Mouse (Mus musculus) MEL-GATA-1-ER (cell line): ENCODE results near the gene Ddias.
"Not testable (repeated sequence)": the region's sequence is repeated elsewhere in the genome, so short reads cannot be mapped to it uniquely, and the experiment has no call there.

ENCODE experiments used
- DNase-seq: peaks from one replicate; pipeline ENCODE4 v3.0.0-alpha.2; 2012; ENCODE audit warnings: low read depth; ENCODE audit errors: extremely low read depth

Ddias gene

DNA sequence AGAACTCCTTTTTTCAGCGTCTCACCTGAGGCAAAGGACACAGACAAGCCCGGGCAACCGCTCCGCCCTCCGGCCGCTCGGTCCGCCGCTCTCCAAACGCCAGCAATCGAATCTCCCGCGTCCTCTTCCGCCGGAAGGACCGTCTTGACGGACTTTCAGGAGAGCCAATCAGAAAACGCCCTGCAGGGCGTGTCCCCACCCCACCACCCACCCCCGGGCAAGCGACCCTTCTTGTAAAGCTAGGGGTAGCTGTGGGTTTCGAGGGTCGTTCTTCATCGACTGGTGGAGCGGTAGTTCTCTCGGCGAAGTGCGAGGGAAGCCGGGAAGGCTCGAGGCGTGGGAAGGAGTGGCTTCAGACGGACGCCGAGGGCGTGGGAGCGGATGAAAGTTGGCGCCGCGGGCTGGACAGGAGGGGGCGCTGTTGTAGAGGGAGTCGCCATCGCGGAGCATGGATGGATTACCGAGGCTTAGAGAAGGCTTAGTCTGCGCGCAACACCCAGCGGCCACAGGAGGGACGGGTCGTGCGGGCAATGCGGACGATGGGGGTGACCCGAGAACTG lies at the start of gene Ddias, which contains the start of gene Prcp:
TSS of gene Ddias (minus strand) at position 132 of the 560 bp plus-strand sequence.
TSS of gene Prcp (plus strand) at position 355 of the 560 bp plus-strand sequence.
- DNase-seq = peak; percentile 77

GRCm38 (mm10) chr7:92920857-92921172 lies 46.8 kb upstream of the Ddias start:
- DNase-seq = no peak

GRCm38 (mm10) chr7:92920172-92920856 lies 46.3 kb upstream of the Ddias start:
- DNase-seq = no peak

DNA sequence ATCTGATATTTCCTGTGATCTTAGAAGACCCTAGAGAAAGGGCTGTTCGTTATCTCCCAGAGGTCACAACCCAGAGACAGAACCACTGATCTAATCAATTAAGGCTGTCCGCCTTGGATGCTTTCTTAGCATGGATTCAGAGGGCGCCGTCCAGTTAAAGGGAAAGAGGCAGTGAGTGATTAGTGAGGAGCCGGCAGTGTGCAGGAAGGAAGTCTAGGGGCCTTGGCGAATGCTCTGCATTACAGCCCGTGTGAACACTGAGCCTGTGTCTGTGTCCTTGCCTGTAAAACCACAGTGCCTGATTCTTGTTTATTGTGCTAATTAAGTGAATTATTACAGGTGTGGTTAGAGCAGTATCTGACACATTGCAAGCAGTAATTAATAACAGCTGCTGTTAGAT lies 30.2 kb upstream of the Ddias start:
- DNase-seq = not testable (repeated sequence)

DNA sequence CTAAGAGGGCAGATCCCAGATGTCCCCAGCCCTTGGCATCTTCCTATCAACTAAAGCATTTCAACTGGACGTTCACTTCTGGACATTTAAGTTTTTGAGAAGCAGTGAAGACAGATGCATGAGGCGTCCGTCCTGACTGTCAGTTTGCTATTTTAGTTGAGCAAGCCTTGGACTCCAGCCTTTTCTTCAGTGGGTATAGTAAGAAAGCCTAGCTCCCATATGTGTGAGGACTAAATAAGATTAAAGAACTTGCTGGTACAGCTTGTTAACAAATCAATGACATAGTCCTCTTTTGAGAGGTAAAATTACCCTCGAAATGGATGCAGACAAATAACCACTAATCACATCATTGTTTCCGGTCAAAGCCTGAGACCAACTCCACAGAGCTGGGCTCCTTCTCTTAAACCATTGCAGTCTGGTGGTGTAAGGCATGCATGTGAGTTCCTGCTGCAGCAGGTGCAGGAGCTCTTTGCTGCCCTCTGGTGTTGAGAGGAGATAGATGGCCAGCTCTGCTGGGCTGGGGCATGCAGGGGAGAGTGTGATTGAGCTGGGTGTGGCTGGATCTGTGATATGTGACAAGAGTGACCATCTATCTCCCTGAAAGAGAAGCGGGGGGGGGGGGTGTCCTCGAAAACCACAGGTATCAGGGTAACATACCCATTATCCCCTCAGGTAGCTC lies 29.5 kb upstream of the Ddias start:
- peak; percentile 33 for DNase-seq

- no peak for DNase-seq
Observed at GRCm38 (mm10) chr7:92897021-92897420, 23.0 kb upstream of the Ddias start.

- DNase-seq = no peak
Observed at GRCm38 (mm10) chr7:92896036-92896435, 22.0 kb upstream of the Ddias start.

- no peak for DNase-seq
Observed at GRCm38 (mm10) chr7:92893478-92893877, 19.4 kb upstream of the Ddias start.

GRCm38 (mm10) chr7:92890618-92891230 lies 16.7 kb upstream of the Ddias start:
- DNase-seq = no peak

DNA sequence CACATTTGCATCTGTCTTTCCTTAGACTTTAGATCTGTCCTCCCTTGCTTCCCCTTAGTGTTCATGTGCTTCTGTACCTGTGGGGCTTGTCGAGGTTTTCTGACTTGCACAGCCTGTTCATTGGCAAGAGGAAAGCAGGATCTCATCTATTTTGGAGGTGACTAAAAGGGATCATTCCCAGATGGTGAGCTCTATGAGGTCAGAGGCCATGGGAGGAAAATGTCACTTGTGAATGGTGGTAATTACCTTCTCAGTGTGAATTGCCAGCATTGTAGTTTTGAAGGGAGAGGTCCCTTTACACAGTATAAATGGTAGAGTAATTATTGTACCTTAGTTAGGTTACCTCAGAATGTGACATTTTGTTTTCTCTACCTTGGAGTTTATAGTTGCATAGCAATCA lies 16.2 kb upstream of the Ddias start:
- DNase-seq = no peak

- no peak for DNase-seq
Observed at GRCm38 (mm10) chr7:92887230-92887629, 13.2 kb upstream of the Ddias start.

GRCm38 (mm10) chr7:92886801-92887200 lies 12.8 kb upstream of the Ddias start:
- no peak for DNase-seq

DNA sequence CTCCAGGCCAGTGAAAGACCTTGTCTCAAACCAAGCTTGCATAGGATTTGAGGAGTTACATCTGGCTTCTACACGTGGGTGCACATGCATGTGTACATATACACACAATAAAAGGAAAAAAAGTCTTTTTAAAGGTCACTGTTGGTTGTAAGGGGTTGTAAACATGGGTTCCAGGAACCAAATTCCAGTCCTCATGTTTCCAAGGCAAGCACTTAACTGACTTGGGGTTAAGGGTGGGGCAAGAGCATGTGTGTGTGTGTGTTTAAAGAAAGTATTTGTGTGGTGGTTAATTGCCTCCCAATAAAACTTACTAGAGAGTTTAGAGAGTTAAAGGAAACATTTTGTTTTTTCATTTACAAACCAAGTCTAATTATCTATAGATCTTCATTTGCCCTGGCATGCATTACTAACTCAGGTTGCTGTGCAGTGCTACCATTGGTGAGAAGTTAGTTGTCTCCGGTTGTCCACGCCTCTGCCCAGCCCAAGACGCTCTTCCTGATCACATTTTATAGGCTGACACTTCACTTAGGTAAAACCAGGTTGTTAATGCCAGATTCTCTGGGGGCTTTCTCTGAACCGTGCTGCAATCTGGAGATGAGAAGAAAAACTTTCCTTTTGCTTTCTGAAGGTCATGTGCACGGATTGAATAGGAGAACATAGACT lies 11.1 kb upstream of the Ddias start:
- DNase-seq = no peak

GRCm38 (mm10) chr7:92883850-92884716 lies 10.0 kb upstream of the Ddias start:
- DNase-seq = peak; percentile 91

- no peak for DNase-seq
Observed at GRCm38 (mm10) chr7:92878575-92879285, 4.7 kb upstream of the Ddias start.

- peak; percentile 66 for DNase-seq
Observed at GRCm38 (mm10) chr7:92876538-92876937, 2.5 kb upstream of the Ddias start.

DNA sequence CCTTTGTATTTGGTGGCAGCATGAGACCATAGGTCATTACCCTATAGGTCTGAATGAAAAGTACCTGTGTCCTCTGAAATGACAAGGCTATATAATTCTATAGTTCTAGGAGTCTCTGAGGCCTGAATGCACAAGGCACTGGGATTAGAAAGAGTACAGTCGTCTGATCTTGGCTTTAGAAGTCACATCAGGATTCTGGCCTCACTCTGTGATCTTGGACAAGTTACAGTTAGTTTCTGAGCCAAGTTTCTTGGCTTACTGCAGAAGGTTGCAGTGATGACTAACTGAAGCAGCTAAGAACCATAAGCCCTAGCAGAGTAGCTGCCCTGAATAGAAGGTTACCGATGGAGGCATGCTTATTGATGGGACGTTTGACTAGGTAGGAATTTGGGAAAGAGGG lies 2.0 kb upstream of the Ddias start:
- no peak for DNase-seq

- DNase-seq = peak; percentile 98
Observed at GRCm38 (mm10) chr7:92874761-92875408, 838 bp upstream of the Ddias start.

DNA sequence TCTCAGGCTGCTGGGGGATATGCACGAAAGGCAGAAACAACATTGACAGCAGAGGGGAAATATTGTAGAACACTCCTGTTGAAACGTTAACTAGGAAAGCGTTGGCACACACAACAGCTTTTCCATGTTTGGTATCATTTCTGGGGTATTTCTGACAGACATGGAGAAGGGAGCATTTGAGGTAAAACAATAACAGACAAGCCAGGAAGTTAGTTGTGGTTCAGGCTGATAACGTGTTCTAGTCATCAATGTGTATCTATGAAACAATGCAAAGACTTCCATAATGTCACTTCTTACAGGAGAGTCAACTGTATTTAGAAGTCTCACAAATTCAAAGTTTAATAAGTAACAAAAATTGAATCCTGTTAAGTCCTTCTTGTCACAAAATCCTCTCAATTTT lies 2.5 kb downstream of the Ddias start:
- no peak for DNase-seq

DNA sequence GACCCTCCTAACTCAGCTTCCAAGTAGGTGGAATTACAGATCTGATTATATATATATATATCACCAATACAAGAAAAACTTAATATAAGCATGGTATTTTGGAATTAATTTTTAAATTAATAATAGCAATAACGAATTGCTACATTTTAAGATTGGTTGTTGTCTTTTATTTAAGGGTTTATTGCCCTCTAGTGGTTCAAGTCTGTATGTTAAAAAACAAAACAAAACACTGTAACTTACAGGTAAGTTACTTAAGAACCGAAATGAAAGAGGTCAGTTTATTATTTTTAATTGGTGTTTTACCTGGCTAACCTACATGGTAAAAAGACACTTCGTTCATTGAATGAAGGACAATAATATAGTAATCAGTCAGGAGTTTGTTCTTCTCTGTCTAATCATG lies 3.9 kb downstream of the Ddias start:
- no peak for DNase-seq
